Mouse (Mus musculus): ENCODE results near the gene Klf12.

- TF ChIP-seq POLR2AphosphoS2 (IDR thresholded peaks at IDR 0.05; ENCODE audit: insufficient read length, low read depth) (no peak), E2F4 (IDR thresholded peaks at IDR 0.05; ENCODE audit: insufficient read depth) (no peak), MAX (IDR thresholded peaks at IDR 0.05; ENCODE audit: low read depth) (no peak), POLR2A (IDR thresholded peaks at IDR 0.05; ENCODE audit: insufficient read length, low read depth) (no peak), CEBPB (IDR thresholded peaks at IDR 0.05; ENCODE audit: insufficient read depth, poor library complexity, severe bottlenecking) (no peak), TCF3 (IDR thresholded peaks at IDR 0.05; ENCODE audit: insufficient read length, low read depth) (no peak), MYOD1 (IDR thresholded peaks at IDR 0.05; ENCODE audit: control insufficient read depth in 1 of 3, insufficient read length in 2 of 3, low read depth in 2 of 3) (no peak), USF1 (IDR thresholded peaks at IDR 0.05; ENCODE audit: low read depth) (no peak), TCF12 (IDR thresholded peaks at IDR 0.05; ENCODE audit: insufficient read depth, poor library complexity, severe bottlenecking) (no peak), REST (IDR thresholded peaks at IDR 0.05; ENCODE audit: insufficient read depth, insufficient read length) (no peak)
Observed at GRCm38 (mm10) chr14:100068715-100069114, 215.8 kb downstream of the Klf12 start.
